Mouse (Mus musculus) erythroblast, embryonic 14.5 days (primary cell): ENCODE data around the gene Abl1.

Experiments used
- GATA1 ChIP-seq: IDR thresholded peaks from 2 replicates; pipeline ENCODE4 v1.6.1; 2012; ENCODE audit warnings: low read length, inconsistent platforms, mixed read lengths
- TAL1 ChIP-seq: IDR thresholded peaks from 3 replicates; pipeline ENCODE4 v1.6.1; 2012; ENCODE audit warnings: low read length, inconsistent platforms, mixed read lengths

- TF ChIP-seq GATA1: peak; percentile 66
- no peak for TF ChIP-seq TAL1
Observed at GRCm38 (mm10) chr2:31688074-31688925, at the start of gene Abl1.
